Mouse (Mus musculus): ENCODE results near the gene Med13l.

DNA sequence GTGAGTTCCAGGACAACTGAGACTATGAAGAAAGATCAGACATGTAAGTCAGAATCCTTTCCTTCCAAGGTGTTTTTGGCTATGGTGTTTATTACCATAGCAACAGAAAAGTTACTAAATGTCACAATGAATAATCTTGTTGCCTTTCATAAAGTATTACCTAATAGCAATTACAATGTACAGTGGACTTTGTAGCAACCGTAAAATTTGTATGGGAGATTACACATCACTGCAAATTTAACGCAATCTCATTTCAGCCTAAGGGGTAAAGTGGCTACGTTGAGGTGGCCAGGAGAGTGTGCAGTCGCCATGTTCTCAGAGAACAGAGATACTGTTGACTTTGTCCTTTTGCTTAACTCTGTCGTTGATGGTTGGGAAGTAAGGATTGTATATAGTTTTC, 61.9 kb downstream of the Med13l start:
- TF ChIP-seq CTCF (conservative IDR thresholded peaks at IDR 0.05; ENCODE audit: insufficient read depth, insufficient read length, low read depth, low read length) (no peak), POLR2A (IDR thresholded peaks at IDR 0.05; ENCODE audit: low read depth, low read length) (no peak)
